Mouse (Mus musculus) testis, postnatal 10 days (tissue): ENCODE measurements around the gene Kansl2.

Source experiments
- DNase-seq: peaks from one replicate; pipeline ENCODE4 v3.0.0; 2021; ENCODE audit warnings: low spot score

Kansl2 gene

DNA sequence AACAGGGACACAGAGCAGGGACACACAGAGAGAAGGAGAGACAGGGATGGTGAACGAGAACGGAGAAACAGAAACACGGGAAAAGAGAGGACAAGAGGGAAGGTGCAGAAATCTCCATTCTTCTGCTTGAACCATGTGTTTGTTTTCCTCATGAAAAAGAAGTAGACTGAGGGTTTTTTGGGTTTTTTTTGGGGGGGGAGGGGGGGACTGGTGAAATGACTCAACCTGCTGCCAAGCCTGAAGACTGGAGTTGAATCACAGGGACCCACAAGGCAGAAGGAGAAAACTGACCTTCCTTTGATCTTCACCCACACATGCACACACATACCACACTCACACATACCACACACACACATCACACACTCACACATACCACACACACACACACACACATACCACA lies 30.7 kb downstream of the Kansl2 start:
- DNase-seq = no peak

DNA sequence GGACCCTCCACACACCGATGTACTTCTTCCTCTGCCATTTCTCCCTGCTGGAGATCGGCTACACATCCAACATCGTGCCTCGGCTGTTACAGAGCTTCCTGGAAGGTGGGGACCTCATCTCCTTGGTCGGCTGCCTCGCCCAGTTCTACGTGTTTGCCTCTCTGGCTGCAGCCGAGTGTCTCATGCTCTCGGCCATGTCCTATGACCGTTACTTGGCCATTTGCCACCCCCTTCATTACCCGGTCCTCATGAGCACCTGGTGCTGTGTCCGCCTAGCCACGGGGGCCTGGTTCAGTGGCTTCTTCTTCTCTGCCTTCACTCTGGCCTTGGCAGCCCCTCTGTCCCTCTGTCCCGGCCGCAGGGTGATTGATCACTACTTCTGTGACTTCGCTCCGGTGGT lies 36.4 kb downstream of the Kansl2 start:
- DNase-seq = no peak

DNA sequence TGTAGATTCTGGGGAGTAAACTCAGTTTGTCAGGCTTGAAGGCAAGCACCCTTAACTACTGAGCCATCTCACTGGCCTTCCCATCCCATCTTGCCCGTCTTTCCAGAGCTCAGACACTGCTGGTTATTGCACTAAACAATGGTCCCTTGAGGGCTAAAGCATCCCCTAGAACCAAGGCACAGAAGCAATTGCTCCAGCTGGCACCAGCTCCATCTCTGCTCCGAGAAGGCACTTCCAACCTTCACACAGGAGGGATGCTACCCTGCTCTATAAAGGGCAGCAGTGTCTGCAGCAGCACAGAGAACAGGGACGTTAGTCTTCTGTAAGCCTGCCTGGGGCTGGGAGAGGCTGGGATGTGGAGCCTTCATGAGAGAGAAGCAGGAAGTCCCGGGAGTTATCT lies 42.0 kb downstream of the Kansl2 start, which contains the start of gene Olfr279:
Olfr279 (plus strand) TSS at position 301 of the 400 bp plus-strand sequence.
- DNase-seq = no peak

DNA sequence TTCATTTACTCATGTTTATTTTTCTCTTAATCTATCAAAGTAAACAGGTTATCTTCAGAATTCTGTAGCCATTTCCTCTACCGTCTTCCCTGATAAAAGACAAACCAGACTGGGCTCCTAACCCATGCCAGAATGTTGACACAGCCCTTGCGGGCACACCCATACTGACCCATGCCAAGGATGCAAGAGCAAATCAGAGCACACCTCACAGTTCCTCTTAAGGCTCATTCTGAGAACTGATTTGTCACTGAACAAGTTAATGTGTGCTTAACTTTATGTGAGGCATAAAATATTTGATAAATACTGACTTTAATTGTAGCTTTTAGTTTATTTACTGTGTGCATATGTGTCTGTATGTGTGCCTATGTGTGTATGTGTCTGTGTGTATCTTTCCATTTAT lies 42.7 kb downstream of the Kansl2 start:
- no peak for DNase-seq

DNA sequence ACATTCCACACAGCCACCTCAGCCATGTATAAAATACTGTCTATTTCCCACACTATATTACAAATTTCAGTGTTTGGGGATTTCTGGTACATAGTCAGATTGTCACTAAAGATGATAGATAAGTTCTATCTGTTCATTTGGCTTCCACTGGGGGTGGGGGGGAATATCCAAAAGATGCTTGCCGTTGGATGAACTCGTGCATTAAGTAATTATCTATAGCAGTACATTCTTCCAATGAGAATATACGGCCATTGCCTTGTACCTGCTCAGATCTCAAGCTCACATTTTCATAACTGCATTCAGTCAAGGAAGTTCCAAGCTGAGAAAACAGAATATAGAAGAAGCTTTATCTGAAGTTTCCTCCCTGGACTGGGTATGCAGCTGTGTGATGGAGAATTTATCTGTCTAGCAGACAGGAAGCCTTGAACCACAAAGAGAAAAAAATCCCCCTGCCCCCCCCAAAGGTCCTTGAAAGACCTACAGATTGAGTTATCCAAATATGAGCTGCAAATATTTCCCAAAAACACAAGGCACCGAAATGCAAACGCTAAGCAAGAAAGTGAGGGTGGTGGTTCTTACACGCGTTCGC lies 47.5 kb downstream of the Kansl2 start:
- no peak for DNase-seq

DNA sequence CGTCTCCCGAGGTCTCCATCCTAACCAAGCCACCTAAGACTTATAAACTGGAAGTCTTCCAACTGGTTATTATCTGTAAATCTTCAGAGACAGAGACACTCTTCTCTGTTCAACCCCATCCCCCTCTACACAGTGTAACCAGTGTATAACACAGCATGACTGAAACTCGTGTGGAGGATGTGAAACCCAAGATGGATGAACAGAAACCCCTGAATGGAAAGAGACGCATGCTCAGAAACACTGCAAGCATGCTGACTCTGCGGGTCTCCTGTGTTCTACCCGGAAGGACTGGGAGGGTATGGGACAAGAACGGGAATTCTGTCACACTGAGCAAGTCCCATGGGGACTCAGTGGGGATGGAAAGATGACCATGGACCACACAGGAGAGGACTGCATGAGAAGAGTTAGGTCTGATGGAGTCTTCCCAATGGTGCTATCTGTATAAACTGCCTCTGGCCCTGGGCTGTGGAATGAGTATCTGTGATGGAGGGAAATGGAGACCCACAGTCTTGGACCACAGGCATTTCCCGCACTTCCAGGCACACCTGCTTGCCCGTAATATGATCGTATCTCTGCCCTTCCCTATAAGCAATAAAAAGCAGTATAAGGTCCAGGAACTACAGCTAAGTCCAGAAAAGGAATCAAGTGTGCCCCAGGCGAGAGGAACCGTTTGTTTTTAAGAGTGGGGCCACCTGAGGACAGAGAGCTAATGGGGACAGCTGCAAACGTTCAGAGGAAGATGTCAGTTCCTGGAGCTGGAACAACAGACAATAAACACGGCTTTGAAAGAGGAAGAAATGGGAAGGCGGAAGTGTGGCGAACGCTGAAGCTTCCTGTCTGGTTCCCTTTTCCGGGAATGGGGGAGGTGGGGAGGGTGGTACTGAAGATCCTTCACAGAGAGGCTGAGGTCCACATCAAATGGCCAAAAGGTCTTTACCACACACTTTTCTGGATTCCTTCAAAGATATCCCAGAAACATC lies 49.9 kb downstream of the Kansl2 start:
- DNase-seq = no peak

DNA sequence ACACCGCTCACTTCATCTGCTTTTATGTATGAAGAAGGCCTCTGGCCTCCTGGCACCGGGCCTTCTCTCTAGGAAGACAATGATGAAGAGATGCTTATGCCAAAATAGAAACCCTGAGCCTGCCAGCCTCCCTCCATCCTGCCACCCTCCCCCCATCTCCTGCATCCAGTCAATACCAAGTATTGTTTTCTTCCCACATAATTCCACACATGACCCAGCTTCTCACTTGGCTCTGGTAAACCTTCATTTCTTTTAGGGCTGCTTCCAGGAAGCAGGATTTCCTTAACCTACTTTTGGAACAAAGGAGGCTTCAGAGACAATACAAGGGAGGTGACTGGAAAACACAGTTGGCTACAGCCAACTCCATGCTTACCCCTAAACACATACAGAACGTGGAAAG lies 51.4 kb downstream of the Kansl2 start, which contains the start of gene Lalba:
Lalba (minus strand) TSS at position 21 of the 400 bp plus-strand sequence.
- DNase-seq = no peak

DNA sequence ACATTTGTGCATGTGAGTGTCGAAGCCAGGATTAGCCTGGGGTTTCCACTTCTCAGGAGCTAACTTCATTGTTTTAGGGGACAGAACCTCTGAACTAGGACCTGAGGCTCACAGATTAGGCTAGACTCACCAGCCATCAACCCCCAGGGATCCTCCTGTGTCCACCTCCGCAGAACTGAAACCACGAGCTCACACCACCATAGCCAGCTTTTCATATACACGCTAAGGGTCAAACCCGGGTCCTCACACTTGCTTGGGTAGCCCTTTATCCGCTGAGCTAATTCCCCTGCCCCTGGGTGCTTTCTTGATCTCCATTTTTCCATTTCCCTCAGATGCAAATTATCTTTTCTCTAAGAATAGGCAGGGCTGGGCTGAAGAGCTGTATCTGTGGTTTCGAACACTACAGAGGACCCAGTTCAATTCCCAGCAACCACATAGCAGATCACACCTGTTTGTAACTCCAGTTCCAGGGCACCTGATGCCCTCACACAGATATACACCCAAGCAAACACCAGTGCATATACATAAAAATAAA lies 54.4 kb downstream of the Kansl2 start:
- DNase-seq = no peak

DNA sequence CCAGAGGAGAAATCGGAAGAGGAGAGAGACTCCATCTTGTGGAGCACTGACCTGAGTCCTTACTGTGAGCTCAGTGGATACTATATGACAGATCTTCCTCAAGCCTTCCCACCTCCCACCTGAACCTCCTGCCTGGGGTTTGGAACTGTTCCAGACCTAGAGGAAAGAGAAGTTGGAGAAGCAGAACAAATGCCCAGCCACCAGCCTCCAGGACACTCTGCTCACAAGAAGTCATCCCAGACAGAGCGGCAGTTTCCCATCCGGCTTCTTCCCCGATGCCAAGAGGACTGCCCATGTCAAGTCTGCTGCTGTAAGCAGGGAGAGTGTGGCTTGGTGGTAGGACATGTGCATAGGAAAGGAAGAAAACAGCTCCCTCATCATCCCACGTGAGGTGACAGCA lies 57.8 kb downstream of the Kansl2 start:
- no peak for DNase-seq

DNA sequence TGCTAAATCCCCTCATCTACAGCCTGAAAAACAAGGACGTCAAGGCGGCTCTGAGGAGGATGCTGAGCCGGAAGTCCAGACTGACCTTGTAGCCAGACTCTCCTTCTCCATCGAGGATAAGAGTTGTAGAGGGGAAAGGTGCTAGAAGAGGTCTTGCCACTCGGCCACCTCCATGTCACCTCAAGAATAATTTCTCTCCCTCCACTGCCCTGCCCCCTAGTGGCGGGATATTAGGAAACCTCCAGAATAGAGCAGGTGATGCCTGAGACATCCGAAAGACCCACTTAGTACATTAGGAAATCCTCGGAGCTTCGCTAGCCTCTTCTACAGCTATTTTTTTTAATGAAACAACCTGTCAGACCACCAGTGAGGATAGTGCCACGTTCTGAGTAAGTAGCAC lies 58.7 kb downstream of the Kansl2 start:
- peak; percentile 82 for DNase-seq

DNA sequence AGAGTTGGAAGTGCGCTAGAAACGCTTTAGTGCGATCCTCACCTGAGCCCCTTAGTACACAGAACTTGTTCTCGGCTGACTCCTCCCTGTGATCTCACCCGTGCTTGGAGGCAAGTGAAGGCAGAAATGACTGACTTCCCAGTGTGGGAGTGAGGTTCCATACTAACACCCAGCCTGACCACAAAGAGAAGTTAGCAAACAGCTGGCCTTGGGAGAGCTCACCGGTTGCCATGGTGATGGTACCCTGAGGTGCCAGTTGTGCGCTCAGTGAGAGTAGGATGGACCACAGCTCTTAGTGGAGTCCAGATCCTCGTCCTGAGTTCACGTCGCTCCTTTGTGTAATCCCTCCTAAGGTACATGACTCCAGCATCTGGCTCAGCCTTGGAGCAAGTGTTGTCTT lies 59.1 kb downstream of the Kansl2 start:
- DNase-seq = no peak

DNA sequence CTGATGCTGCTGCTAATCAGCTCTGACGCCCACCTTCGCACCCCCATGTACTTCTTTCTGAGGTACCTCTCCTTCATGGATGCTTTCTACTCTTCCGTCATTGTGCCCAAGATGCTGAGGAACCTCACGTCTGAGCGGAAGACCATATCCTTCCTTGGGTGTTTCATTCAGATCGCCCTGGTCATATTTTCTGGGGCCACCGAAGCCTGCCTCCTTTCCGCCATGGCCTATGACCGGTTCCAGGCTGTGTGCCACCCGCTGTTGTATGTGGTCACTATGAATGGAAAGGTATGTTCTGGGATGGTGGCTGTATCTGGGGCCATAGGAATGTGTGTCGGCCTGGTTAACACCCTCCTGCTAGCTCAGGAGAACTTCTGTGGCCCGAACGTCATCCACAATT lies 62.5 kb downstream of the Kansl2 start:
- DNase-seq = no peak

DNA sequence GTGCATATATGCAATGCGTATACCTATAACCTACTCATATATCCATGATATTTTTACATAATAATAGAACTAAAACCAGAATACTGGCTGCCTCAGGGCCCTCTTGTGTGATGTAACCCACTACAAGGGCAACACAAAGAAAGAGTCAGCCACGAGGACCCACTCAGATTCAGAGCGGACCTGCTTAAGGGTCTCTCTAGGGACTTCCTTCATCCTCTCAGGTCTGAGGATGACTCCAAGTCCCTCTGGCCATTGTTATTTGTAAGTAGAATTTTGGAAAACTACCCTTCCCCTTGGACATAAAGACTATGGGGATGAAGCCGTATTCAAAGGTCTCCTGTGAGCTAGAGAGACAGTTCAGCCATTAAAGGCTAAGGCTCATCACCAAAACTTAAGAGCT lies 64.5 kb downstream of the Kansl2 start, which contains the start of gene OR5BS1P:
OR5BS1P (plus strand) TSS at position 301 of the 400 bp plus-strand sequence.
- no peak for DNase-seq
